Mouse (Mus musculus): ENCODE results near the gene Gm3336.
A peak's percentile ranks its signal among the peaks of the same experiment; 100 is the strongest.

GRCm38 (mm10) chr8:70700555-70700922 lies 17.8 kb upstream of the Gm3336 start:
- 0 out of 2 replicates have a peak, but pooled peaks have one; percentile 17 for TF ChIP-seq HCFC1 (IDR thresholded peaks at IDR 0.05; ENCODE audit: borderline replicate concordance, insufficient read depth, low read length)
- no peak for TF ChIP-seq MAFK (IDR thresholded peaks at IDR 0.05; ENCODE audit: insufficient read depth, low read depth, low read length)
- no peak for TF ChIP-seq CHD2 (IDR thresholded peaks at IDR 0.05; ENCODE audit: low read depth, low read length)
- no peak for TF ChIP-seq ZNF384 (IDR thresholded peaks at IDR 0.05; ENCODE audit: low read depth, low read length)

Measured in ES-E14 (cell line).